Mouse (Mus musculus) bone marrow, adult 2 months (tissue): ENCODE measurements around the gene Itga6.

Experiments used
- CTCF ChIP-seq: fragments of 200-500 bp; IDR thresholded peaks from 2 replicates; pipeline ENCODE4 v1.5.1; 2011; ENCODE audit warnings: low read length, control low read depth; ENCODE audit not compliant: control insufficient read depth, insufficient read depth
- POLR2A ChIP-seq: fragments of 200-500 bp; IDR thresholded peaks from 2 replicates; pipeline ENCODE4 v1.6.1; 2011; ENCODE audit warnings: low read depth, mild to moderate bottlenecking, control low read depth, low read length, borderline replicate concordance; ENCODE audit not compliant: control insufficient read depth

- TF ChIP-seq CTCF (peak; percentile 64), POLR2A (no peak)
Observed at GRCm38 (mm10) chr2:71837791-71838190, 92.4 kb downstream of the Itga6 start.
